Mouse (Mus musculus) neutrophil, adult 83 days (primary cell): ENCODE data around the gene Pla2g3. TPM values are rescaled to one million over a fixed set of nuclear protein-coding genes. Genes with fewer than 3 reads are reported as not detected.

Experiments used
- total RNA-seq, 2 experiments: library from RNA; stranded (reverse); gene quantifications; one replicate each; pipeline ENCODE4 v1.2.4; 2023

Gene Pla2g3
- not detected for total RNA-seq

GRCm38 (mm10) chr11:3487952-3488570, at the start of gene Pla2g3:
TSS of gene Pla2g3 (plus strand) at chr11:3488284.

GRCm38 (mm10) chr11:3452167-3452639, 35.9 kb upstream of the Pla2g3 start, which contains the start of gene Rnf185:
TSS of gene Rnf185 (minus strand) at chr11:3452363.

GRCm38 (mm10) chr11:3514529-3515054, 26.5 kb downstream of the Pla2g3 start, which contains the start of gene Selenom:
TSS of gene Selenom (plus strand) at chr11:3514684.

GRCm38 (mm10) chr11:3540451-3541085, 52.5 kb downstream of the Pla2g3 start, which contains the start of gene Smtn:
TSS of gene Smtn (minus strand) at chr11:3540612.

Other genes with a start within 250 kb of the Pla2g3 start
- gene Drg1, start 221.9 kb upstream of the Pla2g3 start, total RNA-seq: 10 to 100 TPM; 43.0 to 44.9 TPM
- gene Patz1, start 199.4 kb upstream of the Pla2g3 start, total RNA-seq: 10 to 100 TPM; 34.4 to 35.0 TPM
- gene Pik3ip1, start 157.9 kb upstream of the Pla2g3 start, total RNA-seq: 1 to 10 TPM; 4.3 to 8.0 TPM
- gene Limk2, start 79.1 kb upstream of the Pla2g3 start, total RNA-seq: 10 to 100 TPM; 49.4 to 50.4 TPM
- gene Rnf185, start 35.9 kb upstream of the Pla2g3 start, total RNA-seq: 10 to 100 TPM; 11.5 to 14.0 TPM
- 1 to 10 TPM; 6.1 to 6.4 TPM for gene Inpp5j, start 16.5 kb downstream of the Pla2g3 start, total RNA-seq
- gene Selenom, start 26.4 kb downstream of the Pla2g3 start, total RNA-seq: 1 to 10 TPM; 4.3 to 6.3 TPM
- gene Smtn, start 52.3 kb downstream of the Pla2g3 start, total RNA-seq: 10 to 100 TPM; 21.2 to 21.4 TPM
- gene Morc2a, start 160.9 kb downstream of the Pla2g3 start, total RNA-seq: 10 to 100 TPM; 15.4 to 18.0 TPM